Mouse (Mus musculus) liver, postnatal 0 days (tissue): ENCODE data around the gene Tef.
A peak's percentile ranks its signal among the peaks of the same experiment; 100 is the strongest.

ENCODE experiments used
- CTCF ChIP-seq: sonication (generic); IDR thresholded peaks from 2 replicates; pipeline ENCODE4 v1.5.1; 2016; ENCODE audit warnings: antibody characterized with exemption, low read depth
- EP300 ChIP-seq: IDR thresholded peaks from 2 replicates; pipeline ENCODE4 v1.6.1; 2016; ENCODE audit warnings: antibody characterized with exemption, low read depth, mild to moderate bottlenecking

- no peak for TF ChIP-seq CTCF
- 0 out of 2 replicates have a peak, but pooled peaks have one; percentile 41 for TF ChIP-seq EP300
Measured at GRCm38 (mm10) chr15:81872262-81873136, 70.3 kb downstream of the Tef start, which contains the start of gene Aco2.
